Mouse (Mus musculus) heart, embryonic 11.5 days (tissue): Measurements from ENCODE around the gene Creb5. TPM values are rescaled to one million over a fixed set of nuclear protein-coding genes. Genes with fewer than 3 reads are reported as not detected.

Experiments used
- ATAC-seq: fragments of 200-750 bp; cut with Nextera tagmentation; replicated peaks from 2 replicates; pipeline ENCODE4 v1.8.0; 2017; ENCODE audit warnings: moderate library complexity; ENCODE audit not compliant: insufficient number of reproducible peaks, low FRiP score, low TSS enrichment
- H3K27ac ChIP-seq: fragments of 300-500 bp; sonication (generic); 2 replicates; pipeline ENCODE4 v1.5.1; 2014; ENCODE audit warnings: mild to moderate bottlenecking, low read depth, low read length
- H3K27me3 ChIP-seq: fragments of 300-500 bp; sonication (generic); 2 replicates; pipeline ENCODE4 v1.6.1; 2014; ENCODE audit warnings: mild to moderate bottlenecking, low read length, mixed read lengths; ENCODE audit not compliant: control insufficient read depth, insufficient read depth
- H3K36me3 ChIP-seq: fragments of 300-500 bp; sonication (generic); 2 replicates; pipeline ENCODE4 v1.6.1; 2014; ENCODE audit warnings: mild to moderate bottlenecking, low read length, moderate library complexity, mixed read lengths; ENCODE audit not compliant: control insufficient read depth, insufficient read depth
- H3K4me1 ChIP-seq: fragments of 300-500 bp; sonication (generic); 2 replicates; pipeline ENCODE4 v1.6.1; 2014; ENCODE audit warnings: low read length; ENCODE audit not compliant: control insufficient read depth, insufficient read depth
- H3K4me2 ChIP-seq: fragments of 300-500 bp; sonication (generic); 2 replicates; pipeline ENCODE4 v1.6.1; 2014; ENCODE audit warnings: mild to moderate bottlenecking, moderate library complexity
- H3K4me3 ChIP-seq: fragments of 300-500 bp; sonication (generic); 2 replicates; pipeline ENCODE4 v1.5.1; 2014; ENCODE audit warnings: low read depth, low read length
- H3K9ac ChIP-seq: fragments of 300-500 bp; sonication (generic); 2 replicates; pipeline ENCODE4 v1.6.1; 2014; ENCODE audit warnings: mild to moderate bottlenecking, low read depth, low read length, moderate library complexity
- H3K9me3 ChIP-seq: fragments of 300-500 bp; sonication (generic); replicated peaks from 2 replicates; pipeline ENCODE4 v1.6.1; 2016; ENCODE audit warnings: low read length; ENCODE audit not compliant: control insufficient read depth
- WGBS: fragments of 180-500 bp; shearing (Covaris S2); extraction: QIAGEN DNeasy Blood & Tissue Kit; methylation state at CpG from one replicate; pipeline ENCODE4 v1.1.7; 2014; ENCODE audit not compliant: insufficient replicate concordance; 5-methylcytosine and 5-hydroxymethylcytosine counted together
- polyA plus RNA-seq: library from polyadenylated mRNA; unstranded; fragments of >200 nt; fragmentation: Nextera tagmentation; extraction: Ambion mirVana; gene quantifications from 2 replicates; pipeline ENCODE4 v1.2.1, GENCODE M21; 2014

The Creb5 gene
- polyA plus RNA-seq, 1 experiment from 2014 or later, result 30.3 TPM

- no peak overlapping the region for H3K4me2 ChIP-seq
- H3K27me3 ChIP-seq, result no peaks in the 10 kb centered on the region
- H3K9ac ChIP-seq, result no peak overlapping the region
- H3K27ac ChIP-seq, result no peak overlapping the region
- no peak overlapping the region for H3K4me3 ChIP-seq
- H3K9me3 ChIP-seq, result no peaks in the 10 kb centered on the region
- WGBS, result 79% methylated on average over 3 of the region's 3 CpGs
- no peaks in the 10 kb centered on the region for H3K36me3 ChIP-seq
- H3K4me1 ChIP-seq, result peaks cover 13% of the 10 kb centered on the region
- ATAC-seq, result no peak
Observed at GRCm38 (mm10) chr6:53603041-53603440, 316.0 kb downstream of the Creb5 start.

GRCm38 (mm10) chr6:53603695-53604094 is 316.6 kb downstream of the Creb5 start:
- H3K27ac ChIP-seq, result no peak overlapping the region
- no peaks in the 10 kb centered on the region for H3K27me3 ChIP-seq

DNA sequence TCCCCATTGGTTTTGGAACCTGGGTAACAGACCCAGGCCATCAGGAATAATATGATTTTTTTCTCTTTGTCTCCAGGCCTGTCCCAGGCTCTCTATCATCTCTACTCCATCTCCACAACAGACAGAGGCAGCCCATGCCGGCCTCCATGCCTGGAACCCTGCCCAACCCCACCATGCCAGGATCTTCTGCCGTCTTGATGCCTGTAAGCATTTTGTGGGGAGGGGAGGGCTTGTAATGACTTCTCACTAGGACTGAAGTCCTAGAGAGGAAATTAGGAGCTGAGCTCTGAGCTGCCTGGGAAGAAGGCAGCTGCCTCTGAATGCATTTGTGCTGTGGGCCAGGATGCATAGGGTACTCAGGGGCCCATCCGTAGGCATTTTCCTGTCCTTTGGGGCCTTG is 317.3 kb downstream of the Creb5 start:
- Histone ChIP-seq H3K27me3 (no peaks in the 10 kb centered on the region), H3K9ac (no peak overlapping the region), H3K4me2 (no peak overlapping the region), H3K27ac (no peak overlapping the region; the same call in 1 of the 2 replicates), H3K36me3 (no peaks in the 10 kb centered on the region), H3K4me3 (no peak overlapping the region), H3K4me1 (peaks cover 13% of the 10 kb centered on the region), H3K9me3 (no peaks in the 10 kb centered on the region)
- 67% methylated on average over 3 of the region's 3 CpGs for WGBS
- no peak for ATAC-seq

More at GRCm38 (mm10) chr6:53603695-53604094, 316.6 kb downstream of the Creb5 start:
- Histone ChIP-seq H3K4me3 (no peak overlapping the region), H3K4me1 (peaks cover 13% of the 10 kb centered on the region), H3K9me3 (no peaks in the 10 kb centered on the region), H3K4me2 (no peak overlapping the region), H3K36me3 (no peaks in the 10 kb centered on the region), H3K9ac (no peak overlapping the region)
- WGBS, result 80% methylated on average over 5 of the region's 5 CpGs
- ATAC-seq, result no peak

DNA sequence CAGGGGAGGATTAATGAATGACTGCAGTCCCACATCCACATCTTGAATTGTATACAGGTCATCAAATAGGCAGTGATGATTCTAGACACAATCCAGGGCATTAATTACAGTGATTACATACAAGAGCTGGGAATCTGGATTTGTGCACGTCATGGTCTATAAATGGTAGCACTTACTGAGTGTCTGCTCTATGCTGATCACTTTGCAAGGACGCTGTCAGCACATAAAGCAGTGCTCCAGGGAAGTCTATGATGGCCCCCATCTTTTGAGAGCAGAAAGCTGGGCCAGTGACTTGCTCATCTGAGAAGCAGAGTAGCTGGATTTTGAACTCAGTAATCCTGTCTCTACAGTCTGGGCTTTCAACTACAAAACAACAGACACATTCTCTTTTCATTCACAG is 318.1 kb downstream of the Creb5 start:
- Histone ChIP-seq H3K27ac (no peak overlapping the region), H3K9me3 (no peaks in the 10 kb centered on the region), H3K4me3 (no peak overlapping the region), H3K27me3 (no peaks in the 10 kb centered on the region), H3K9ac (no peak overlapping the region), H3K4me1 (peaks cover 13% of the 10 kb centered on the region; the same call in 1 of the 2 replicates), H3K36me3 (no peaks in the 10 kb centered on the region; the same call in 1 of the 2 replicates), H3K4me2 (no peak overlapping the region)
- WGBS, result 49% methylated on average over 2 of the region's 2 CpGs
- no peak for ATAC-seq

- ATAC-seq, result no peak
- H3K4me3 ChIP-seq, result no peak overlapping the region
- H3K4me1 ChIP-seq, result 0 out of 2 replicates have a peak, but pooled peaks cover 4% of the 10 kb centered on the region
- H3K27me3 ChIP-seq, result no peaks in the 10 kb centered on the region
- no peaks in the 10 kb centered on the region for H3K9me3 ChIP-seq
- no peak overlapping the region for H3K9ac ChIP-seq
- H3K4me2 ChIP-seq, result no peak overlapping the region
- no peak overlapping the region for H3K27ac ChIP-seq
- H3K36me3 ChIP-seq, result peaks cover 2% of the 10 kb centered on the region; the same call in 1 of the 2 replicates
- WGBS, result 82% methylated on average over 5 of the region's 5 CpGs
Observed at GRCm38 (mm10) chr6:53611451-53611945, 324.4 kb downstream of the Creb5 start.

GRCm38 (mm10) chr6:53612681-53613080 is 325.6 kb downstream of the Creb5 start:
- Histone ChIP-seq H3K27ac (no peak overlapping the region), H3K36me3 (peaks cover 2% of the 10 kb centered on the region; the same call in 1 of the 2 replicates), H3K9ac (no peak overlapping the region), H3K4me3 (no peak overlapping the region), H3K4me1 (0 out of 2 replicates have a peak, but pooled peaks cover 4% of the 10 kb centered on the region), H3K27me3 (no peaks in the 10 kb centered on the region), H3K4me2 (no peak overlapping the region), H3K9me3 (no peaks in the 10 kb centered on the region)
- no peak for ATAC-seq
- 49% methylated on average over 6 of the region's 6 CpGs for WGBS

DNA sequence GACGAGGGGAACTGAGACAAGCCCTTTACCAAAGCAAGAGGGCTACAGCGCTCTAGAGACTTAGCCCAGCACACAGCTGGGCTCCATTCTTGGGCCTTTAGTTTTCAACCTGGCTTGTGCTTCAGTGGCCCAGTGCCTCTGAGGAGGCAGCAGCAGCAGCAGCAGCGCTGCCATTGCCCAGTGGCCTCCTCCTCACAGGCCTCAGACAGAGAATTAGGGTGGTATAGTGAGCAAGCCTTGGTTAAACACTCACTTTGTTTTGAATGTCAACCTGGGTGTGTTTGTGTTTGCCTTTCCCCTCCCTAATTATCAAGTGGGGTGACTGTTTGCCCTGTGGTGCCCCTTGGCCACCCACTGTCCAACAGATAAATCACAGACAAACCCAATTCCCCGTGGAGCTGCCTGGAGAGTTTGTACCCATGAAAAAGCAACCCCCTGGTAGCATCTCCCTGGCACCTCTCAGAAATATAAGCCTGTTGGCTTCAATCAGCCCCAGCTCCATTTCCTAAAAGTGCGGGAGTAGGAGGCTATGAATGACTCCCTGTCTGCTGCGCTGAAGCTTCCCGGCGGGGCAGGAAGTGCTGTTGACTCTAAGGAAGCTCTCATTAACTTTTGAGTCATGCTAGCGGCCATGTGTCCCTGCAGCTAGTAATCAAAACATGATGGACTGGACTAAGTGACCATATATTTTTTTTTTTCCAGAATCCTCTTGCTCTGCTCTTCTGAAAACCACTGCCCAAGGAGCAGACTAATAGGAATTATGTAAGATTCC is 328.6 kb downstream of the Creb5 start:
- 50% methylated on average over 9 of the region's 9 CpGs for WGBS
- Histone ChIP-seq H3K36me3 (no peaks in the 10 kb centered on the region), H3K27me3 (no peaks in the 10 kb centered on the region), H3K4me2 (no peak overlapping the region), H3K9me3 (no peaks in the 10 kb centered on the region), H3K9ac (no peak overlapping the region), H3K4me1 (0 out of 2 replicates have a peak, but pooled peaks cover 6% of the 10 kb centered on the region), H3K27ac (no peak overlapping the region), H3K4me3 (no peak overlapping the region)
- ATAC-seq, result no peak

- no peak overlapping the region for H3K9ac ChIP-seq
- no peak for ATAC-seq
- 76% methylated on average over 8 of the region's 8 CpGs for WGBS
- no peaks in the 10 kb centered on the region for H3K9me3 ChIP-seq
- peaks cover 6% of the 10 kb centered on the region; the same call in 1 of the 2 replicates for H3K4me1 ChIP-seq
- no peak overlapping the region for H3K27ac ChIP-seq
- no peak overlapping the region for H3K4me3 ChIP-seq
- H3K4me2 ChIP-seq, result no peak overlapping the region
- no peaks in the 10 kb centered on the region for H3K36me3 ChIP-seq
- H3K27me3 ChIP-seq, result no peaks in the 10 kb centered on the region
Observed at GRCm38 (mm10) chr6:53618164-53618563, 331.1 kb downstream of the Creb5 start.
